Mouse (Mus musculus) gastrocnemius, adult 18-20 months (tissue): ENCODE measurements around the gene Tns3. TPM values are rescaled to one million over a fixed set of nuclear protein-coding genes. Genes with fewer than 3 reads are reported as not detected.
"Not testable (repeated sequence)": the region's sequence is repeated elsewhere in the genome, so short reads cannot be mapped to it uniquely, and the experiment has no call there.

Experiments used
- DNase-seq: peaks from one replicate; pipeline ENCODE4 v3.0.0; 2021; ENCODE audit warnings: low spot score
- total RNA-seq, 2 experiments: library from RNA; stranded (reverse); gene quantifications; 2 replicates each; pipeline ENCODE4 v1.2.3; 2021

The Tns3 gene
- total RNA-seq, 2 experiments from 2014 or later, result 6.6 to 7.9 TPM

- no peak for DNase-seq
Observed at GRCm38 (mm10) chr11:8622668-8623067, 41.7 kb downstream of the Tns3 start.

- DNase-seq, result not testable (repeated sequence)
Observed at GRCm38 (mm10) chr11:8619111-8619510, 45.2 kb downstream of the Tns3 start.

- DNase-seq, result no peak
Observed at GRCm38 (mm10) chr11:8618301-8618700, 46.0 kb downstream of the Tns3 start.

- no peak for DNase-seq
Observed at GRCm38 (mm10) chr11:8615436-8615835, 48.9 kb downstream of the Tns3 start.

GRCm38 (mm10) chr11:8610456-8610855 is 53.9 kb downstream of the Tns3 start:
- no peak for DNase-seq

- no peak for DNase-seq
Observed at GRCm38 (mm10) chr11:8609873-8610272, 54.5 kb downstream of the Tns3 start.

- no peak for DNase-seq
Observed at GRCm38 (mm10) chr11:8607123-8607522, 57.2 kb downstream of the Tns3 start.

- no peak for DNase-seq
Observed at GRCm38 (mm10) chr11:8604789-8605569, 59.4 kb downstream of the Tns3 start.

- peak; percentile 23 for DNase-seq
Observed at GRCm38 (mm10) chr11:8602606-8603005, 61.7 kb downstream of the Tns3 start.

GRCm38 (mm10) chr11:8601411-8601821 is 62.9 kb downstream of the Tns3 start:
- no peak for DNase-seq

- DNase-seq, result no peak
Observed at GRCm38 (mm10) chr11:8595642-8596041, 68.7 kb downstream of the Tns3 start.

- no peak for DNase-seq
Observed at GRCm38 (mm10) chr11:8593172-8593571, 71.2 kb downstream of the Tns3 start.

GRCm38 (mm10) chr11:8591271-8591670 is 73.1 kb downstream of the Tns3 start:
- DNase-seq, result no peak

- DNase-seq, result peak; percentile 9
Observed at GRCm38 (mm10) chr11:8589226-8589905, 75.0 kb downstream of the Tns3 start.

- DNase-seq, result no peak
Observed at GRCm38 (mm10) chr11:8587941-8588340, 76.4 kb downstream of the Tns3 start.

GRCm38 (mm10) chr11:8586996-8587644 is 77.2 kb downstream of the Tns3 start:
- DNase-seq, result no peak

- DNase-seq, result no peak
Observed at GRCm38 (mm10) chr11:8586374-8586773, 78.0 kb downstream of the Tns3 start.

GRCm38 (mm10) chr11:8585686-8586085 is 78.6 kb downstream of the Tns3 start:
- DNase-seq, result no peak

- no peak for DNase-seq
Observed at GRCm38 (mm10) chr11:8584925-8585324, 79.4 kb downstream of the Tns3 start.

- DNase-seq, result no peak
Observed at GRCm38 (mm10) chr11:8584307-8584706, 80.0 kb downstream of the Tns3 start.

- DNase-seq, result no peak
Observed at GRCm38 (mm10) chr11:8583137-8583536, 81.2 kb downstream of the Tns3 start.
